Mouse (Mus musculus): Measurements from ENCODE around the gene Chd6. TPM values are rescaled to one million over a fixed set of nuclear protein-coding genes. Genes with fewer than 3 reads are reported as not detected.

Chd6 gene
- total and polyA plus RNA-seq, 2 experiments from 2014 or later = 20.7 to 61.0 TPM

- Histone ChIP-seq H3K4me1 (ENCODE audit: insufficient read depth) (no peaks in the 10 kb centered on the region), H3K36me3 (ENCODE audit: insufficient read depth) (peaks cover 73% of the 10 kb centered on the region), H3K27me3 (ENCODE audit: insufficient read depth, low read length) (no peaks in the 10 kb centered on the region), H3K4me3 (ENCODE audit: low read depth, low read length) (no peak overlapping the region), H3K27ac (ENCODE audit: low read depth, low read length) (no peak overlapping the region), H3K4me2 (ENCODE audit: low read depth) (no peak overlapping the region), H3K9me3 (ENCODE audit: low read length) (no peaks in the 10 kb centered on the region), H3K9ac (no peak overlapping the region)
- WGBS = 22% methylated on average over 4 of the region's 4 CpGs
- peak; percentile 65; the same call in 1 of the 2 replicates for ATAC-seq
- no peak for TF ChIP-seq CTCF (IDR thresholded peaks at IDR 0.05; ENCODE audit: low read depth)
- peak; percentile 67 for DNase-seq
Measured at GRCm38 (mm10) chr2:161017913-161018312, 91.0 kb downstream of the Chd6 start.

- Histone ChIP-seq H3K4me2 (ENCODE audit: low read depth) (no peak overlapping the region), H3K36me3 (ENCODE audit: insufficient read depth) (peaks cover 70% of the 10 kb centered on the region), H3K9me3 (ENCODE audit: low read length) (no peaks in the 10 kb centered on the region), H3K9ac (no peak overlapping the region), H3K4me3 (ENCODE audit: low read depth, low read length) (no peak overlapping the region), H3K4me1 (ENCODE audit: insufficient read depth) (no peaks in the 10 kb centered on the region), H3K27me3 (ENCODE audit: insufficient read depth, low read length) (no peaks in the 10 kb centered on the region), H3K27ac (ENCODE audit: low read depth, low read length) (no peak overlapping the region)
- 93% methylated on average over 16 of the region's 16 CpGs for WGBS
- ATAC-seq = no peak
- no peak for TF ChIP-seq CTCF (IDR thresholded peaks at IDR 0.05; ENCODE audit: low read depth)
- DNase-seq = no peak
Measured at GRCm38 (mm10) chr2:161012577-161013251, 96.2 kb downstream of the Chd6 start.

GRCm38 (mm10) chr2:161004338-161004737 is 104.5 kb downstream of the Chd6 start:
- 68% methylated on average over 3 of the region's 3 CpGs for WGBS
- H3K4me1 ChIP-seq (ENCODE audit: insufficient read depth) = no peaks in the 10 kb centered on the region
- H3K36me3 ChIP-seq (ENCODE audit: insufficient read depth) = peaks cover 33% of the 10 kb centered on the region
- H3K9me3 ChIP-seq (ENCODE audit: low read length) = no peaks in the 10 kb centered on the region
- ATAC-seq (no peak), DNase-seq (peak; percentile 8)
- no peak overlapping the region for H3K27ac ChIP-seq (ENCODE audit: low read depth, low read length)
- H3K27me3 ChIP-seq (ENCODE audit: insufficient read depth, low read length) = no peaks in the 10 kb centered on the region
- no peak for TF ChIP-seq CTCF (IDR thresholded peaks at IDR 0.05; ENCODE audit: low read depth)
- H3K4me2 ChIP-seq (ENCODE audit: low read depth) = no peak overlapping the region
- H3K4me3 ChIP-seq (ENCODE audit: low read depth, low read length) = no peak overlapping the region
- H3K9ac ChIP-seq = no peak overlapping the region

- 92% methylated on average over 6 of the region's 6 CpGs for WGBS
- no peak for ATAC-seq
Measured at GRCm38 (mm10) chr2:160996987-160997763, 111.7 kb downstream of the Chd6 start.

GRCm38 (mm10) chr2:160994181-160994580 is 114.7 kb downstream of the Chd6 start:
- ATAC-seq (no peak), DNase-seq (no peak)
- 62% methylated on average over 1 of the region's 1 CpGs for WGBS

More at GRCm38 (mm10) chr2:160996987-160997763, 111.7 kb downstream of the Chd6 start:
- H3K9me3 ChIP-seq (ENCODE audit: low read length) = no peaks in the 10 kb centered on the region
- no peak overlapping the region for H3K27ac ChIP-seq (ENCODE audit: low read depth, low read length)
- no peak overlapping the region for H3K4me3 ChIP-seq (ENCODE audit: low read depth, low read length)
- no peak overlapping the region for H3K4me2 ChIP-seq (ENCODE audit: low read depth)
- peaks cover 5% of the 10 kb centered on the region for H3K36me3 ChIP-seq (ENCODE audit: insufficient read depth)
- no peak for DNase-seq
- H3K27me3 ChIP-seq (ENCODE audit: insufficient read depth, low read length) = no peaks in the 10 kb centered on the region
- no peak overlapping the region for H3K9ac ChIP-seq
- no peak for TF ChIP-seq CTCF (IDR thresholded peaks at IDR 0.05; ENCODE audit: low read depth)
- no peaks in the 10 kb centered on the region for H3K4me1 ChIP-seq (ENCODE audit: insufficient read depth)

GRCm38 (mm10) chr2:160992465-160992864 is 116.4 kb downstream of the Chd6 start:
- H3K36me3 ChIP-seq (ENCODE audit: insufficient read depth) = peaks cover 32% of the 10 kb centered on the region
- no peaks in the 10 kb centered on the region for H3K4me1 ChIP-seq (ENCODE audit: insufficient read depth)
- 97% methylated on average over 3 of the region's 3 CpGs for WGBS
- H3K9me3 ChIP-seq (ENCODE audit: low read length) = no peaks in the 10 kb centered on the region
- no peak overlapping the region for H3K4me2 ChIP-seq (ENCODE audit: low read depth)
- no peaks in the 10 kb centered on the region for H3K27me3 ChIP-seq (ENCODE audit: insufficient read depth, low read length)
- H3K9ac ChIP-seq = no peak overlapping the region
- no peak for TF ChIP-seq CTCF (IDR thresholded peaks at IDR 0.05; ENCODE audit: low read depth)
- no peak overlapping the region for H3K4me3 ChIP-seq (ENCODE audit: low read depth, low read length)
- no peak for ATAC-seq
- H3K27ac ChIP-seq (ENCODE audit: low read depth, low read length) = no peak overlapping the region
- no peak for DNase-seq

More at GRCm38 (mm10) chr2:160994181-160994580, 114.7 kb downstream of the Chd6 start:
- Histone ChIP-seq H3K4me1 (ENCODE audit: insufficient read depth) (no peaks in the 10 kb centered on the region), H3K9ac (no peak overlapping the region), H3K27ac (ENCODE audit: low read depth, low read length) (no peak overlapping the region), H3K36me3 (ENCODE audit: insufficient read depth) (peaks cover 26% of the 10 kb centered on the region), H3K4me3 (ENCODE audit: low read depth, low read length) (no peak overlapping the region), H3K27me3 (ENCODE audit: insufficient read depth, low read length) (no peaks in the 10 kb centered on the region), H3K4me2 (ENCODE audit: low read depth) (no peak overlapping the region), H3K9me3 (ENCODE audit: low read length) (no peaks in the 10 kb centered on the region)
- TF ChIP-seq CTCF (IDR thresholded peaks at IDR 0.05; ENCODE audit: low read depth) = no peak
